Mouse (Mus musculus) left cerebral cortex, adult 11 months (tissue): ENCODE measurements around the gene Tex21.
A peak's percentile ranks its signal among the peaks of the same experiment; 100 is the strongest.
"Not testable (repeated sequence)": the region's sequence is repeated elsewhere in the genome, so short reads cannot be mapped to it uniquely, and the experiment has no call there.

ENCODE experiments used
- DNase-seq: peaks from one replicate; pipeline ENCODE4 v3.0.0; 2022; ENCODE audit warnings: low spot score

Tex21 gene

DNA sequence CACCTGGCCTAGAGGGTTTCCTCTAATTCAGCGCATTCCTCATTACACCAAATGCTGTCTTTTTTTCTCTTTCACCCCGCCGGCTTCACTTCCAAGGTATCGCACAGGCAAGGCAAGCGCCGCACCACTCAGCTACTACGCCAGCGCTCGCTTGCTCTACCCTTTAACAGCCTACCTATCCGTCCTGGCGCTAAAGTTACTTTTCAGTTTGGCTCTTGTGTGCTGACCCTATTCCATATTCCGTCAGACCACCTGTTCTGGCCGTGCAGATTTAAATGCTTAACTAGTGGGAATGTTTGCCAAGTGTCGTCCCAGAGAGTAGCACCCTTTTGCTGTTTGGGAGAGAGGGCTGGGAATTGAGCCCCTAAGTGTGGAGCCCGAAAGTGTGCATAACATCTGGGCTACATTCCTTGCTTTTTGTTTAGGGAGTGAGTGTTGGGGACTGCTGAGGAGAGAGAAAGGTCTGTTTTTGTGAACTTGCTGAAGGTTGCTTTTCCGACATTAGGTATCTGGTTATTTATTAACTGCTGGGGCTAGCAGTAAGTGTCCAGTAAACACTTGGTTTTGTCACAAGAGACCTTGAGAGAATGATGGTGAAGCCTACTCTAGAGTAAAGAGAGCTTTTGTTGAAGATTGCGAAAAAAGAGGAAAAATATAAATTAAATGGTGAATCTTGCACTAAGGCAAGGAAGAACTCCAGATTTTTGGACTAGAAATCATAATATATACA, 9.7 kb upstream of the Tex21 start:
- DNase-seq, result no peak

DNA sequence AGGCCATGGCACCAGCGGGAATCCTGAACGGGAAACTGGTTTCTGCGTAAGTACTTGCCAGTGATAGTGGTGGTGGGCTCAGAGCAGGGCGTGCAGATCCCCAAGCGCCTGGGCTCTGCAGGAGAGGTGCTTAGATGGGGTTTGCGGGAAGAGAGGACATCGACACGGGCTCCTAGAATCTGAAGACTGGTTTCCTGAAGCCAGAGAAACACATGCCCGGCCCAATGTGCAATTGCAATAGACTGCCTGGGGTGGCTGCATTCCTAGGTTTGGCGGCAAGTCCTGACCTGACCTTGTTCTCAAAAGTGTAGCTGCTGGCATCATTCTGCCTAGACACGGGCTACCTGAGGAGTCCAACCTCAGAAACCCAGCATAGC, 8.9 kb upstream of the Tex21 start:
- DNase-seq, result no peak

DNA sequence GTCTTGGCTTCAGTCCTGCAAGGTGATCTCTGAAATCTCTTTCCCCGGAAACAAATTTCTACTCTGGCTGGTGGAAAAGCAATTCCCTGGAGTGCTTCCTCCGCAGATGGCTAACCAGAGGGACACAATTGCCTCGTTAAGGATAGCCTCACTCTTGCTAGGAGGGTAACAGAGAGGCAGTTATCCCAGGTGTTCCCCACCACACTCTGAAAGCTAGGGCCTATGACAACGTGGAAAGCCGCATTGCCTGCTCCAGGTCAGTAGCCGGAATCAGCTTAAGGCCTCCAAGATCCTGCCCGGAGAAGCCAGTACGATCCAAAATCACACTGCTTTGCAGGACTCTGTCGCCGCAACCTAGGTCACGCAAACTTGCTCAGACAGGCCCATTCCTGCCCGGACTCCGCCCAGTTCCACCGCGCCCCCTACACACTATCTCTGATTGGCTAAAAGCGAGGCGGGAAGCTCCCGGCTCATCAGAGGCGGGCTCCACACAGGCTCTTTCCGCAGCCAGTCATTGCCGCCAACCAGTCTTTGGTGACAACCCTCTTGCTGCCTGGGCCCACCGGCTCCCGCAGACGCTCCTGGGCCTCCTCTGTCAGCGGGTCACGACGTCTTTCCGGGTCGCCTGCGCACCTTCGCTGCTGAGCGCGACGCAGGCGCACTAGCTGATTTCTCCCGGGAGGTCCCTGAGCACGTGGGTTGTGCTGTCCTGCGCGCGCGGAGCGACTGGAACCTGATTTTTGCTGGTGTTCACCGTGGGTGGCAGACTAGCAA, 8.4 kb upstream of the Tex21 start, which contains the start of gene Mthfd1:
Mthfd1 (plus strand) TSS at position 574 of the 774 bp plus-strand sequence.
- DNase-seq, result peak; percentile 95

DNA sequence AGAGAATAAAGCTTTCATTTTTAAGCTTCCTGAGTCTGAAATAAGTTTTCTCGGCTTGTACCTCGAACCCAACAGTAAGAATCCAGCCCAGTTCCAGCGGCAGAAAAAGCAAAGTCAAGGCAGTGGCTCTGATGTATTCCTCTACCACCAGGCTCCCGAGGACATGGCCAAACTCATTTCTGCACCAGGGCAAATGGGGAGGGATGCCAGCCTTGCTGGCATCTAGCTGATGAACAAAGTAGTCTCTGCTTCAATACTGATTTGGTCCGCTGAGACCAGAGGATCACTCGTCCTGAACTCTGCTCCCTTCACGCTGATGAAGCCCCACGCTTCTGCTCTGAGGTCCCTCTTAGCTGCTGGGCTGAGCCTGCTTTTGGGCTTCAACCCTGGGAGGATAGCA, 7.4 kb upstream of the Tex21 start:
- no peak for DNase-seq

DNA sequence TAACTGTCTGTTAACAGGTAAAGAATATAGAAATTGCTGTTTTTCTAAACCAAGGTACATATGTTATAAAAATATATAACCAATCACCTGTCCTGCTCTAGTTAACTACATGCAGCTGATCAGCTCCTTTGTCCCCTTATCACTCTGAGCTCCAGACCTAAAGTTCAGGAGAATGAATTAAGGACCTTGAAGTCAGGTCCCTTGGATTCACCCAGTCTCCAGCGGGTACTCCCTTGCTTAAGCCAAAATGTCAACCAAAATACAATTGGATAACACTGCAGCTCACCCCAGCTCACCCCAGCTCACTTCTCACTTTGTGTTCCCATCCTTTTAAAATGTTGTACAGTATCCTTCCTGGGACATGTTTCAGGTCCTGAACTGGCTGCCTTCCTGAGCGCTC, 7.0 kb upstream of the Tex21 start:
- DNase-seq, result no peak

DNA sequence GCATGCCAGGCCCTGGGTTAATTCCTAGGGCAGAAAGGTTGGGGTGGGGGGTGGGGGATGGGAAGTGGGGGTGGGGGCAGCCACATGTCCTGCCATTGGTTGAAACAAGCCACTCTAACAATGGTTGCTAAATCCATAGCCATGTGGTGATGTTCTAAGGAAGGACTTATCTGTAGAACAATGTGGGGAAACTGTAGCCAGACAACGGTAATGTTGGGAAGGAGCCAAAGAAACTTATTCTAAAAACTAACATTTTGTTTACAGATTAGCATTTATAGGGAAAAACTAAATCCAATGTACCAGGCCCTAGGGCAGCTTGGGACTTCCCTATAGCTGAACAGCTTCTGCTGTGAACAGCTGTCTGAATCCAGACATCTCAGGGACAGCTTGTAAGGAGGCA, 6.5 kb upstream of the Tex21 start:
- DNase-seq, result no peak

DNA sequence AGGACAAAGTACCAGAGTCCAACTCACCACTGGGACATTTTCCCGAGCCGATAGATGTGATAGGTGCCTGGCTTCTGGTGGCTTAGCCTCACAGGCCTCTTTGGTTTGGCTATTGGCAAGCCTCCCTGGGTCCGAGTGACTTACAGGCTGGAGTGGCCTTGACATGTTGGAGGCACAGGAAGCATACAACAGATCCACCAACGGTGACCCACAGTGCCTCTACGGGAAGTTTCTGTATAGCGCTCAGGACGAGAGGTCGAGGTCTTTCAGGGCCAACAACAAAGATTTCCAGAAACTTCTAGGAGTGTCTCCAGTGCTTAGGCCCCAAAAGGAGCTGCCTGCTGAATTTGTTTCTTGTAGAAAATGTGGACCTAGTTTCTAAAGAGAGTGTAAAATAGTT, 1.6 kb downstream of the Tex21 start:
- DNase-seq, result no peak

DNA sequence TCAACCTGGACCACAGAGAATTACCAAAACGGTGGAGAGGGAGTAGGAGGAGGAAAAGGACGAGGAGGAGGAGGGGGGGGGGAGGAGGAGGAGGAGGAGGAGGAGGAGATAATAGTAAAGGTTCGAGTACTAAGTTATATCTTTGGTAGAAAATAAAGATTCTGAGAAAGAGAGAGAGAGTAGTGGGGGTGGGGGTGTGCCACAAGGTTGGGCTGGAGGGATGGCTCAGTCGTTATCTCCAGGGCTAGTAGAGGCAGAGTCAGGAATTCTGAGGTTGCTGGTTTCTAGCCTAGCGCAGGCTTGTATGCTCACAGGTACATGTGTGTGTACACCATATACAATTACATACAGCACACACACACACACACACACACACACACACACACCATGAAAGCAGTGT, 4.7 kb downstream of the Tex21 start:
- DNase-seq, result no peak

DNA sequence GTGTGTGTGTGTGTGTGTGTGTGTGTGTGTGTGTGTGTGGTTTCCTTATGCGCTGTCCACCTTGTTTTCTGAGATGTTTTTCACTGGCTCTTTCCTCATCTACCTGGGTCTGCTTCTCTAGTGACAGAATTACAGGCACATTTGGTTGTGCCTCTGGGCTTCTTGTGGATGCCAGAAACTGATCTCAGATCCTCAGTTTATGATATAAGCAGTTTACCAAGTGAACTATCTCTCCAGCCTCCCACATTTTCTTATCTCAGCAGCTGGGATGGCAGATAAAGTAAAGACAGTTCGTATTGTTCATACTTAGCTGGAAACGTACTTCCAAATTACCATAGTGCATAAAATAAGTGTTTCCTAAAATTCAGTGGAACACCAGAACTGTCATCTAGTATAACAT, 5.5 kb downstream of the Tex21 start:
- no peak for DNase-seq

DNA sequence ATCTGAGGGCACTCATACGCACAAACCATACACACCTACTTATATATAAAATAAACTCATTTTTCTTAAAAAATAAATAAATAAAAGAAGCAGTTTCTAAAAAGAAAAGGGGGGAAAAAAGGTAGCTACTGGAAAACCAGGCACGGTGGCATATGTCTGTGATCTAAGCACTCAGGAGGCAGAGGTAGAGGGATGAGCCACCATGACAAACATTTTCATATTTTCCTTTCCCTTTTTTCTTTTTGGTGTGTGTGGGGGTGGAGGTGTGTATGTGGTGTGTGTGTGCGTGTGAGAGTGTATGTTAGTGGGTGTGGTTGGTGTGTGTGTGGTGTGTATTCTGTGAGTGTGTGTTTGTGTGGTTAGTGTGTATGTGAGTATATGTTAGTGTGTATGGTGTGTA, 5.9 kb downstream of the Tex21 start:
- DNase-seq, result no peak

DNA sequence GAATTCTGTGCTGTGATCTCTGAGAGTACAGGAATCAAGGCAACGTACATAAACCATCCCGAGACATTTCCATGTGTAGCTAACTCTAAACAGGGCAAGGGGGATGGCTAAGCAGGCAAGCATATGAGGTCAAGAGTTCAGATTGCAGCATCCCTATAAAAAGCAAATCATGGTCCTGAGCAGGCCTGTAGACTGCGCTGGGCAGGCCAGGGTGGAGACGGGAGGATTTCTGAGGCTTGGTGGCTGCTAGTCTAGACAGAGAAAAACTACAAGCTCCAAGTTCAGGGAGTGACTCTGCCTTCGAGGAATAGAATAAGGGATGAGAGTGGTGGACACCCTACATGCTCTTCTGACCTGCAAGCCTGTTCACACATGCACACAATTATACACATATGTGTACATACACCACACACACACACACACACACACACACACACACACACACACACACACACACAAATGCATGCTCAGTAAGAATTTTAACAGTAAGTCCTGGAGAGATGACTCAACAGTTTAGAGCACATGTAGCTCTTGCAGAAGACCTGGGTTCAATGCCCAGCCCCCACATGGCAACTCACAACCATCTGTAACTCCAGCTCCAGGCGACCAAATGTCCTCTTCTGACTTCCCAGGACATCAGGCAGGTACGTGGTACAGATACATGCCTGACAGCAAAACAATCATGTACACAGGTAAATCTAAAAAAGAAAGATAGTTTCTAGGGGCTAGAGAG, 6.5 kb downstream of the Tex21 start:
- DNase-seq, result no peak

DNA sequence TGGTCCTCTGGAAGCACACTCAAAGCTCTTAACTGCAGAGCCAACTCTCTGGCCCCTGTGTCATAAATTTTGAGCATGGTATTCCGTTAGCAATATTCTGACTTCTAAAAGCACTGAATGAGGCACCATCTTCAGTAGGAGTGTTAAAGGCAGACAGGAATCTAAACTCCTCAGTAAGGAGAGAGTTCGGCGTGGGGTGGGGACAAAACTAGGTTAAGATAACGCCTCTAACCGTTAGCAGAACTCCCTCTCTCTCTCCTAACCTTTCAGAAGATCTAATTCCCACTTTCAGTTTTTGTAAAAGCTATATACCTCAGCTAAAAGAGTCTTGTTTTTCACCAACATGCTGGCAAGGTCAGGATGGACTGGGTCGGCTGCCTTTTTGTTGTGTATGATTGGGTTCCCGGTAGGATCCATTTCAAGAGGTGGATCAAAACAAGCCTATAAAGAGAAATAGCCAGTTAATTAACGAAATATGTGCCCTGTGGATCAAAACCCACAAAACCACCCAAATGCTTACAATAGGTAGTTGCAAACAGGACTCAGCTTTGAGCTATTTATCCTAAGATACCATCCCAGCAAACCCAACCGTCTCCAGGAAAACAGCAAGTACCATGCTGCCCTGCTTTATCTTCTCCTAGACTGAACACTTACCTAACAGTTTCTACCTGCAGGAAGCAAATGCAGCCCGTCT, 7.3 kb downstream of the Tex21 start:
- DNase-seq, result no peak

DNA sequence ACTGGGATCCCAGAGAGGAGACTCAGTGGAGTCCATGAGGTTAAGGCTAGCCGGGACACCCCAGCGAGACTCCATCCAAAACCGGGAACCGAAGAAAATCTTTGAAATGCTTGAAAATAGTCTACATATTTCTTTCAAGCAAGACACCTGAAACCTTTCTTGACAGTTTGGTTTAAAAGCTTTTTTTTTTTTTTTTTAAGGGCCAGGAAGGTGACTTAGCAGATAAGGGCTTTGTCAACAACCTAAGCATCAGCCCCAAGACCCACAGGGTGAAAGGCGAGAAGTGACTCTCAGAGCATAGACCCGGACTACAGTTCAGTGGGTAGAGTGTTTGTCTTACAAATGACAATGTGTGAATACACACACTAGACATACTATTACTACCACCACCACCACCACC, 11.3 kb downstream of the Tex21 start:
- DNase-seq, result no peak

DNA sequence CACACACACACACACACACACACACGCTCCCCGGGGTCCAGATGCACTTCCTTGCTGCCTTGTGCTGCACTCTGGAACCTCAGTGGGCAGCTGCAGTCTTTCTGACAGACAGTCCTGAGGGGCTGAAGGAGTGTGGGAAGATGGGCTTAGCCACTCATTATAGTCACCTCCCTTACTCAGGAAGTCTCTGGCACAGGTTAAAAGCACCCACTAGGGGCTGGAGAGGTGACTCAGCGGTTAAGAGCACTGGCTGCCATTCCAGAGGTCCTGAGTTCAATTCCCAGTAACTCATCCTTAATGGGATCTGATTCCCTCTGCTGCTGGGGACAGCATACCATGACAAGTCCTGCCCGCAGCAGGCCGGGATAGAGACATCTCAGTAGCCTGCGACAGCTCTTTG, 15.9 kb downstream of the Tex21 start:
- DNase-seq, result no peak

DNA sequence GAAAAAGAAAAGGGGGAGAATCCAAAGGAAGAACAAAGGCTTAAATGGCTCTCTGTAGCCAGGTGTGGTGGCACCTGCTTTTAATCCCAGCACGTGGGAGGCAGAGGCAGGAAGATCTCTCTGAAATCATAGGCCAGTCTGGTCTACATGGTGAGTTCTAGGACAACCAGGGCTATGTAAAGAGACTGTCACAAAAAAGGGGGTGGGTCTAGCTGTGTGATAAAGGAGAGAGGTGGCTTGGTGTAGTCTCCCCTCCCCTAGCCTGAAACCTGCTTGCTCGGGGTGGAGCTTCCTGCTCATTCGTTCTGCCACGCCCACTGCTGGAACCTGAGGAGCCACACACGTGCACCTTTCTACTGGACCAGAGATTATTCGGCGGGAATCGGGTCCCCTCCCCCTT, 24.4 kb downstream of the Tex21 start:
- DNase-seq, result not testable (repeated sequence)

DNA sequence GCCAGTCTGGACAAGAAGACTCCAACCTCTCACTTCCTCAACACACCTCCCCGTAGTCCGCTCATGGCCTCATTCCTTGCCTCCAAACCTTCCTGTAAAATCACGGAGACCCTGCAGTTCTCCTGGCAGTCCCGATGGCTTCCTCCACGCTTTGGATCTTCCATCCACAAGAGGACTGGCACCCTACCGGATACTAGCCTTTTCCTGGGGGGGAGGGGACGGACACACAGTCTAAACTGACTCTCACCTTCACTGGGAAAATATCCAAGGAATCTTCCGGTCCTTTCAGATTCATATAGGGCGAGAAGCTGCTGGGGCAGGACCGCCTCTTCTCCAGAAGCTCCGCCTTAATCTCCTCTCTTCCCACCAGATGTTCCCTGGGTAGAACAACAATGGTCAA, 29.8 kb downstream of the Tex21 start:
- DNase-seq, result no peak

DNA sequence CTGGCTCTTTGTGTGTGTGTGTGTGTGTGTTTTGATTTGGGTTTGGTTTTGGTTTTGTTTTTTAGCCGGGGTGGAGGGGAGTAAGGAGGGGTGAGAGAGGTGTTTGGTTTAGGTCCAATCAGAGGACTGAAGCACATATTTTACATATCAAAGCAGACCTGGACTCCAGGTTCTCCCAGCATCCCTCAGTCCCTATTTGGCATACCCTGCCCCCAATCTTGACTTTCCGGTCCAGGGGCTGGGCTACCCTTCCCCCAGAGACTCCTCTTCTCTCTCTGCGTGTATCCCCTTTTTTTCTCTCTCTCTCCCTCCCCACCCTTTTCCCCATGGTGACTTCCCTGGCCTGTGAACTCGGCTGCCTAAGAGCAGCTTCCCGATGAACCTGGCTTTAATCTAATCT, 31.4 kb downstream of the Tex21 start:
- DNase-seq, result no peak

DNA sequence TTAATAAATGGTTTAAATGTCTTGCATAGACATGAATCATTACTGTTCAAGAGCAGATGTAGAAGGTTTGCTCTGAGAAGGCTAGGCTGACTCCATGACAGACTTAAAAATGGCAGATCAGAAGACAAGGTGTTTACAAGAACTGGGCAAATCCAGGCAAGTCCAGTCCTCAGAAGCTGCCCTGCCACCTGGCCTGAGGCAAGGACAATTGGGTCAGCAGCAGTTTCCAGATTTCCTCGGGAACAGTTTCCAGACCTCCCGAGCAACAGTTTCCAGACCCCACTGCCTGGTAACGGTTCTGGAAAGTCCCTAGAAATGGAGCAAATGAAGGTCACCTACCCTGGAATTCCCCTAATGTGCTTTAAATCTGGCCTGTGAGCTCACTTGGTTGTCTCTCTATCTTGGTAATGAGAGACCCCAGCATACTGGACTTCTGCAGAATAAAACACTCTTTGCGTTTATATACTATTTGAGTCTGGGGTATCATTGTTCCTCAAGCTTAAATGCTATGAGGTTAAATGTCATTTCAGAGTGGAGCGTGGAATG, 37.0 kb downstream of the Tex21 start:
- DNase-seq, result no peak

DNA sequence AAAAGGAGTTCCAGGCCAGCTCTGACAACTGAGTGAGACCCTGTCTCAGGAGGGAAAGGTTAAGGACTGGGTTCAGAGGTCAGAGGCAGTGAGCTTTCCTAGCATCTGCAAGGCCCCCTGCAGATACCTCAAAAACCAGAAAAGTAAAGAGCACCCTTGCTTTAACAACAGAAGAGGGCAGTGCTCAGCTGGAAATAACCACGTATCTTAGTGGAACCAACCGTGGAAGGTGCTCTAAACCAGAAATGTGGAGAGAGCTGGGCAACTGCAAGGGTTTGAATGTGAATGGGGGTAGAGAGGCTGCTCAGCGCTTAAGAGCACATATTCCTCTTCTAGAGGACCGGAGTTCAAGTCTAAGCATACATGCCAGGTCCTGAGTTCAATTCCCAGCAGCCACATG, 46.2 kb downstream of the Tex21 start:
- DNase-seq, result no peak

DNA sequence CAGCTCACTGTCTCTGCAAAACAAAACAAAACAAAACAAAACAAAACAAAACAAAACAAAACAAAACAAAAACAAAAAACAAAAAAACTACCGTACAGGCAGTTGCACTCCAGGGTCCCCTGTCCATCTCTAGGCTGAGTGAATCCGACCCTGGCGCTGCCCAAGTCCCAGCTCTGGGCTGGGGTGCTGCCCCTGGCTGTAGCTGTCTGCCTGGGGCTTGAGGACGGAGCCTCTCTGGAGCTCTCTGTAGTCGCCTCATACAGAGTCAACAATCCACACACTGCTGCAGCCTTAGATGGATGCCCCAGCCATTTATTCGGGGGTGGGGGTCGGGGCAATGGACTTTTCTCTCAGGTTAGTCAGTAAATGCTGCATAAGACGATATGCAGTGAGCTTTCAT, 49.5 kb downstream of the Tex21 start:
- DNase-seq, result no peak

DNA sequence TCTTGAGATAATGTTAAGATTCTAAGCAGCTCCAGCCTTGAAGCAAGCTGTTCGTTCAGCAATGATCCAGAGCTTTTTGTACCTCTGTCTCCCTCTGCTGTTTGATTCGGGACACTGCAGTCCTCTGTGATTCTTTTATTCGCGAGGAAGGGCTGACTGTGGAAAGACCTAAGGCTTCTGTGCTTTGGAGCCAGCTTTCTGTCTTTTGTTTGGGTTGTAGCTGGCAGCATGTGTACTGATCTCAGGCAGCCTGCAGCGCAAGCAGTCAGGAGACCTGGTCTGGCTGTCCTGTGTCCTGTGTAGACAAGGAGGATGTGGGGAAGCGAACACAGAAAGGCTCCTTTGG, 49.9 kb downstream of the Tex21 start:
- peak; percentile 70 for DNase-seq
